Mouse (Mus musculus) mesoderm, embryonic 11.5 days (tissue): ENCODE results near the gene Vmn1r20.
"Not testable (repeated sequence)": the region's sequence is repeated elsewhere in the genome, so short reads cannot be mapped to it uniquely, and the experiment has no call there.

Experiments
- DNase-seq: peaks from one replicate; pipeline ENCODE4 v3.0.0-alpha.2; 2012; ENCODE audit warnings: low read depth, low spot score

Vmn1r20 gene

DNA sequence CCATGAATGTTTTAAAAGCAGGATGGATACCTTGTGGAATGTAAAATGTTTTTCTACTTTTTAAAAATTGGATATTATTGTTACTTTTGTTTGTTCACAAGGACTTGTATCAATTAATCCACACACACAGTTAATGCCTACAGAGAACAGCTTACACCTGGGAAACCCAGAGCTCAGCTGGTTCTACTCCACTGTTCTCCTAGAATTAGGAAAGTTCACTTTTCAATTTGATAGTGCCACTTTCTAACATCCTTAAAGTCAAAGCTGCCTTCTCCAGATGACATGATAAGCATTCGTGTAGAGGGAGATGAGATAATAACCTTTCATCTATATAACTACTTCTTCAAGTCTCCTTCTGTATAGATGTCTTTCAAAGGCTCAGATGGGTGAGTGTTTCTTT lies at the start of gene Vmn1r20:
Gene Vmn1r20, plus strand, starts transcription at position 301 of the 400 bp plus-strand sequence.
- DNase-seq = no peak

DNA sequence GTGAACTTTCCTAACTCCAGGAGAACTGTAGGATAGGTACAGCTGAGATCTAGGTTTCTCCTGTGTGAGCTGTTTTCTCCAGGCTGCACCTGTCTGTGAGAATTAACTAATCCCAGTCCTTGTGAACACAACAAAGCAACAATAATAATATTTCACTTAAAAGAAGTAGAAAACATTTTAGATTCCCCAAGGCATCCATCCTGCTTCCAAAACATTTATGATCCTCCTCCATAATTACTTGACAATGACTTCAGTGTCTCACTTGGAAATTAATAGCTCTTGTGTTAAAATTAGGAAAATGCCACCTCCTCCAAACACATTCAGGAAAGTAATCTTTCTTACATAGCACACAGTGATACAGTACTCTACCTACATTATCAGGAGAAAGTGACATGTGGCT lies 33.0 kb upstream of the Vmn1r20 start, which contains the start of gene Vmn1r18:
Gene Vmn1r18, minus strand, starts transcription at position 101 of the 400 bp plus-strand sequence.
- no peak for DNase-seq

DNA sequence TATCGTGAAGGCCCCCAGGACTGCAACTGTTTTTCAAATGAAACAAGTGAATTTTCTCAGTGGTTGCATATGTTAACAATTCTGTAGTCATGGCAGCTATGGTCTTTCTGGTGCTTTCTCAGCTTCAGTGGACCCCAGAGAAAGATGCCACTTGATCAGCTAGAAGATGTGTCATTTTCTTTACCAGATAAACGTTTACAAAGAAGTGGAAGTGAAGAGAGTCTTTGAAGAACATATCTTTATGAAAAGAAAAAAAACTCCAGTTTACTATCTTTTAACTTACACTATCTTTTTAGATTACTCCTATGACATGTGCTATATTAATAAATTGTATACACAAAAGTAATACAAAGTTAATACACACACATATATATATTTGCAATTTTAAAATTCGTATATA lies 25.2 kb upstream of the Vmn1r20 start, which contains the start of gene Vmn1r19:
Gene Vmn1r19, plus strand, starts transcription at position 301 of the 400 bp plus-strand sequence.
- not testable (repeated sequence) for DNase-seq

DNA sequence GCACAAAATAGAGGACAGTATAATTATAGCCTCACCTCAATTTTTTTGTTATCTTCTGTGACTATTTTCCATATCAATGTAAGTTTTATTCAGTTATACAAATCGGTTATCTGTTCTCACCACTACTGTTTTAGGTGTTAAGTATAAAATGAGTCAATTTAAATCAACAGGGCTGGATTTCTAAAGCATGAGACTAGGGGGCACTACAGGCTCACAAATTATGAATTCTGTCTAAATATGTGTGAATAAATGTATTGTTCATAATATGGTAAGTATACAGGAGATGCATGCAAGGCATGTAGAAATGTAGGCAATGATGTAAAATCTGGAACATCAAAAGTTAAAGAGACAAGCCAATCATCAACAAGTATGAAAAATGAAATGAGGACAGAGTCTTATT lies 2.5 kb downstream of the Vmn1r20 start:
- no peak for DNase-seq

DNA sequence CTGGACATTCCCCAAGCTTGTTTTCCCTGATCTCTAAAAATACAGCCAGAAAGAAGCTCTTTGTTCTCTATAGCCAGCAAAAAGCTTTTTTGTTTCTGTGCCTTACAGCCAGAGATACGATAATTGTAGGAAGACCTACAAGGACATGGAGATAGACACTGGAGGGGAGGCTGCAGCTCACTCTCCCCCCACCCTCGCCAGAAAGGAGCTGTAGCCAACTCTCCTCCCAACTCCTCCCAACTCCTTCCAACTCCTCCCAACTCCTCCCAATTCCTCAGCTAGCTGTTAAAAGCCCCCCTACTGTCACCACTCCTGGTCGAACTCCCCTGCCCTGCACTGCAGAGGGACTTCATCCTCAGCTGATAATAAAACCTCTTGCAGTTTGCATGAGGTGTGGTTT lies 39.4 kb downstream of the Vmn1r20 start:
- DNase-seq = not testable (repeated sequence)
